Mouse (Mus musculus) left cerebral cortex, adult 11 months (tissue): ENCODE results near the gene Smarcal1.

ENCODE experiments used
- DNase-seq: peaks from one replicate; pipeline ENCODE4 v3.0.0; 2022; ENCODE audit warnings: low spot score

The Smarcal1 gene

GRCm38 (mm10) chr1:72582947-72583731, at the start of gene Smarcal1:
Gene Smarcal1 (plus strand): TSS chr1:72583251.
- peak; percentile 98 for DNase-seq

GRCm38 (mm10) chr1:72533439-72533838, 49.6 kb upstream of the Smarcal1 start:
- no peak for DNase-seq

- DNase-seq, result peak; percentile 15
Measured at GRCm38 (mm10) chr1:72535725-72536571, 47.1 kb upstream of the Smarcal1 start.

GRCm38 (mm10) chr1:72536611-72537351, 46.3 kb upstream of the Smarcal1 start, which contains the start of gene March4:
Gene March4 (minus strand): TSS chr1:72536930.
- peak; percentile 45 for DNase-seq

- DNase-seq, result no peak
Measured at GRCm38 (mm10) chr1:72538266-72538665, 44.8 kb upstream of the Smarcal1 start.

- no peak for DNase-seq
Measured at GRCm38 (mm10) chr1:72550317-72550716, 32.7 kb upstream of the Smarcal1 start.

GRCm38 (mm10) chr1:72556471-72556870, 26.6 kb upstream of the Smarcal1 start:
- no peak for DNase-seq

GRCm38 (mm10) chr1:72558625-72559024, 24.4 kb upstream of the Smarcal1 start:
- DNase-seq, result no peak

- DNase-seq, result no peak
Measured at GRCm38 (mm10) chr1:72564334-72564962, 18.6 kb upstream of the Smarcal1 start.

GRCm38 (mm10) chr1:72567056-72567455, 16.0 kb upstream of the Smarcal1 start:
- DNase-seq, result no peak

- no peak for DNase-seq
Measured at GRCm38 (mm10) chr1:72568725-72569124, 14.3 kb upstream of the Smarcal1 start.

- DNase-seq, result no peak
Measured at GRCm38 (mm10) chr1:72574047-72574446, 9.0 kb upstream of the Smarcal1 start.

GRCm38 (mm10) chr1:72574608-72575007, 8.4 kb upstream of the Smarcal1 start:
- no peak for DNase-seq

- DNase-seq, result no peak
Measured at GRCm38 (mm10) chr1:72575121-72575520, 7.9 kb upstream of the Smarcal1 start.

GRCm38 (mm10) chr1:72577481-72577922, 5.5 kb upstream of the Smarcal1 start:
- no peak for DNase-seq

- DNase-seq, result no peak
Measured at GRCm38 (mm10) chr1:72578351-72578750, 4.7 kb upstream of the Smarcal1 start.

- no peak for DNase-seq
Measured at GRCm38 (mm10) chr1:72578806-72579205, 4.2 kb upstream of the Smarcal1 start.

GRCm38 (mm10) chr1:72583906-72584305, 855 bp downstream of the Smarcal1 start:
- no peak for DNase-seq

GRCm38 (mm10) chr1:72585971-72586875, 3.2 kb downstream of the Smarcal1 start:
- no peak for DNase-seq

GRCm38 (mm10) chr1:72587532-72587931, 4.5 kb downstream of the Smarcal1 start:
- no peak for DNase-seq

GRCm38 (mm10) chr1:72588763-72589162, 5.7 kb downstream of the Smarcal1 start:
- DNase-seq, result no peak
